Mouse (Mus musculus): ENCODE measurements at regions not wholly inside any gene's neighbourhood (a gene's known extent, or its start where the extent isn't known, plus 50 kb on each side); places are given as distances from the start of the nearest gene placed in this dataset.

DNA sequence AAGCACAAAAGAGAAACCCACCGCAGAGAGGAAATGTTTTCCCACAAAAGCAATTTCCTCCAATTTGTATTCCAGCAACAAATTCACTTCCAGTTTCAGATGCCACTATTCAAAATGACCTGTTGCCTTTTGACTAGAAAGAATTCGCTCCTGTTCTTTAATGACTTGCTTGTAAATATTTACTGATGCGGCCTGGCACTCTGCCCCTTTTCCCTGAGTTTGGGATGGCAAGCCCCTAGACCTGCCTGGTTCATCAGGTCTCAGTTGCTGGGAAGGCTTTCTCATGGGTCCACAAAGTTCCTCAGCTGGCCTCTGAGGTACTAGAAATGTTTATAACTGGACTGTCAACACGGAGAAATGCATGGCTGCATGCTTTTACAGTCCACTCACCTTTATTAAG, 161.7 kb upstream of the Phactr1 start:
- no peak for ATAC-seq (ENCODE audit: low TSS enrichment)

DNA sequence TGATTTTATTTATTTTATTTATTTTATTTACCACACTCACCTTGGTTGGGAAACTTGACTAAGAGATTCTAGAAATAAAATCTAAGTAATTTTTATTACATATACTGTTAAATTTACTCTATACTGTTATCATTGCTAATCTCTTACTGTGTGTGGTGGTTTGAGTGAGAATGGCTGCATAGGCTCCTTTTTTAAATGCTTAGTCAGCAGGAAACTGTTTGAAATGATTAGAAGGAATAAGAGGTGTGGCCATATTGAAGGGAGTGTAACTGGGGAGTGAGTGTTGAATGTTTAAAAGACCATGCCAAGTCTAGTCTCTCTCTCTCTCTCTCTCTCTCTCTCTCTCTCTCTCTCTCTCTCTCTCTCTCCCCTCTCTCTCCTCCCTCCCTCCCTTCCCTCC, 157.9 kb upstream of the Phactr1 start:
- ATAC-seq (ENCODE audit: low TSS enrichment) = no peak

DNA sequence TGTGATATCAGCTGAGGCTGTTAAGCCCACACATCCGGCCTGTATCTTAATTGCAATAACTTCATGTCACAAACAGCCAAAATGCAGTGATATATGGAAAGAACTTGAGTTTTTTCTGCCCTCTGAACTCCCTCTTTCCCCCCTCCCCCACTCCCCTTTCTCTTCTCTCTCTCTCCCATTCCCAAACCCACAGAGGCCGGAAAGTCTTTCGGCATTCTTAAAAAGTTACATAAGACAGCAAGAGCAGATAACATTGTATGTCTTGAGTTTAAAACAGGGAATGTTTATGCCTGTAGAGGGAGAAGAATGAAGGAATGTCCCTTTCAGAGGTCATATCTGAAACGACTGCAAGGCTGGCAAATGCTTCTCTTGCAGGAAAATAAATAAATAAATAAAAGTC, 154.3 kb upstream of the Phactr1 start:
- ATAC-seq (ENCODE audit: low TSS enrichment) = no peak

DNA sequence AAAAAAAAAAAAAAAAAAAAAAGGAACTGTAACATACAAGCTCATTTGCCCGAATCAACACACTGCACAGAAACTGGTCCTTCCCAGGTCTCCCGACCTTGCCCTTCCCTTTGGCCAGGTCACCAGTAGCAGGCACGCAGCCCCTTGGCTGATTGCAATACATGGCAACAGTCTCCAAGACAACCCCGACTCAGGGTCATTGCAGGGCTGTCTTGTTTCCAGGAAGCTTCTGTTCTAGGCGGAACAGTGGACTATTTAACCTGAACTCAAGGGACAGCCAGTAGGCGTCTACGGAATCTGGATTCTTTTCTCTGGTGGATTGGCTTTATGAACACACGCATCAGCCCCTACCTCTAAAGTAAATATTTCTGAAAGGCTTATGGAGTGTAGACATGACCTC, 153.5 kb upstream of the Phactr1 start:
- ATAC-seq (ENCODE audit: low TSS enrichment) = no peak; the same call in 1 of the 2 replicates

DNA sequence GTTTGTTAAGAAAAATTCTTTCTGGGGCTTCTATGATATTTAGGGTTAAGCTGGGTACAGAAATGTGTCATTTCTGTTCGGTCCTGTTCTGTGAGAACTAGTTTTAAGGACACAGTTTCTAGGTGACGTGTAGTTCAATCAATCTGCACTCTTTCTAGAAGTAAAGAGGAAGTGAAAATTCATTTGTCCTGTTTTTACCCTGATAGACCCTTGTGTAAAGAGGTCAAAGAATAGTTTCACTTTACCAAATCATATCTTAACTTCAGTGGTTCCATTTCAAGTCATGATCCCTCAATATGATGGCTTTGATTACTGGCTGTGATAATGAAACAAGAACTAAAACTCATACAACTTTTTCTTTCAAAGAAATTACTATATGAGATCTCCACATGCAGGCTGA, 152.3 kb upstream of the Phactr1 start:
- no peak for ATAC-seq (ENCODE audit: low TSS enrichment)

DNA sequence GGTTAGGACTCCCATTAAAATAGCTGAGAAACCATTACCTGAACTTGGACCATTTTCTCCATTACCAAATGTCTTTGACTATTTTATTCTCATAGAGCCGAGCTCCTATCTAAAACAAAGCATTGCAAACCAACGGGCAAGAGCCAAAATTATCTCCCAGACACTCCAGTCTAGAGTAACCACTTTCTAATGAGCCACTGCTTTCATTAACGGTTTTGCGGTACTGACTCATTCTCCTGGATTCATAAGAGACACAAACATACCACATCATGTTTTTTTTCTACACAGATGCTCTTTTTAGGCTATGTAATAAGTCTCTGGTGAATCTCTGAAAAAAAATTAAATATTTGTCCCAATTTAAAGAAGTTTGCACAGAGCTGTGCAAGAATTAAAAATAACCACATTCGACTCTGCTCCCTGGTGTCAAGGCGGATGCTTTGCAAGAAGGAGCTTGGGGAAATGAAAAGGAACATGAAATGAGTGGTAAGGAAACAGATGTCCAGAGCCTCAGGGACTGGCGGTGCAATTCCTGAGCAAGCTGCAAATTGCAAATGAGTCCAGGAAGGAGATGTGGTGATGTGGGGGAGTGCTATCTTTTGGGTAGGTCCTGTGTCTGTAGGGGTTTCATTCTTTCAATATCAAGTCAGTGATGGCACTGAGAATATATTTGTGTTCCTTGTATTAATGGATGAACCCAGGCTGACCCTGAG, 143.8 kb upstream of the Phactr1 start:
- ATAC-seq (ENCODE audit: low TSS enrichment) = peak; percentile 99

DNA sequence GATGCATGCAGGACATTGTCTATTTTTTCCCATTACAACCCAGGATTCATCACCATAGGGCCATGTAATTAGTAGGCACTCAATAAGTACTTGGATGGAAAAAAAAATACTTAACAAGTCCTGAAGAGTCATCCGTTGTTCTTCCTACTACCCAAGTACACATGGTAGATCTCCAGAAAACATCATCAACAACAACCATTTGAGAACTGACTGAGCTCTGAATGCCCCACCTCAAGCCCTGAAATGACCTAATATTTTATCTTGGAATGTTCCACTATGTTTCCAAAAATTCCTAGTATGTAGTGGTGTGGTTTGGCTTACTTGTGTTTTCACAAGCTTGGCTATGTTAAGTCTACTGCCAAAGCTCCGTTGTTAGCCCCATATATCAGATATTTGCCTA, 142.4 kb upstream of the Phactr1 start:
- ATAC-seq (ENCODE audit: low TSS enrichment) = no peak

DNA sequence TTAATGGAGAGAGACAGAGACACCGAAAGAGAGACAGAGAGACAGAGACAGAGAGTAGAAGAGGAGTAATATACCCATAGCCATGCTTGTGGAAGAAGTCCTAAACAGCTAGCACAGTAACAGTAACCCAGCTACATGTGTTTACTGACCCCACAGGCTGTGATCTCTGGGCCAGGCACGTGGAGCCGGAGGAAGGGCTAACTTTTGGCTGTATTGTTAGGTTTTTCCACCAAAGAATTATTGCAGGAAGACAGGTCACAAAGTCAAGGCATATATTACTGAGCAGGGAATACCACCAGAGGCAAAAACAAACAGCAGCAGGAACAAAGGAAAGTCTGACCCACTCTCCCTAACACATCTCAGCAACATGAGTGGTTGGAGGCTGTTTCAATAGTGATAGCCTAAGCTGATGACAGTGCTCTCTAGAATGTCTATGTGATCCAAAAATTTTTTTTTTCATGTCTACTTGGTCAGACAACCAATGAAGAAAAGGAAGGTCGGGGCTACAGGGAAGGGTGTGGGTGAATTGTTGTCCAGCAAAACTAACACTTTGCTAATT, 135.8 kb upstream of the Phactr1 start:
- ATAC-seq (ENCODE audit: low TSS enrichment) = no peak

DNA sequence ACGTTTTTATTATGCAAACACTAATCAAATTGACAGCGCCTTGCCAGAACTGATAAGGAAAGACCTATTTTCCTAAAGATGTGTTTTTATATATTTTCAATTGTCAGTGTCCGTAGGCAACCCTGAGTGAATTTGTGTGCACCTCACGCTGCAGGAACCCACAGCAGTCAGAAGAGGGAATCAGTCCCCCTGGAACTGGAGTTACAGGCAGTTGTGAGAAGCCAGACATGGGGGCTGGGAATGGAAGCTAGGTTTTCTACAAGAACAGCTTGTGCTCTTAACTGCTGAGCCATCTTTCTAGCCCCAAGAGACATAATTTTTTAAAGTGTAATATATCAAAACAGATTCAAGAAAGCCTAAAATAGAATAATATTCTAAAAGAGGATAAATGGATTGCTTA, 134.0 kb upstream of the Phactr1 start:
- peak; percentile 62; the same call in 1 of the 2 replicates for ATAC-seq (ENCODE audit: low TSS enrichment)

DNA sequence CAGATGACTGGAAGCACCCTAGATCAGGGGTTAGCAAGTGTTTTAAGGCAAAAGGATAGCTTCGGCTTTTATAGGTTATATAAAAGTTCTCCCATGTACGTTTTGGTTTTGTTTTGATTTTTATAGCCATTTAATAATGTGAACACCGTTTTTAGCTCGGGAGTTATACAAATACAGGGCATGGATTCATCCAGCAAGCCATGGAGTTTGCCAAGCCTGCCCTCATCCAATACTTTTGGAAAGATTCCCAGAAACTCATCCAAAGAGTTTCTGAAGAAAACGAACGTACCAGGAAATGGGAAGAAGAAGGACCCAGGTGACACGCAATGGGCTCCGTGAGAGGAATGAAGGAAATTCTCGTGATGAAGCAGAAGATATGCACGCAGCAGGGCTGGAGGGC, 133.6 kb upstream of the Phactr1 start:
- peak; percentile 57 for ATAC-seq (ENCODE audit: low TSS enrichment)

DNA sequence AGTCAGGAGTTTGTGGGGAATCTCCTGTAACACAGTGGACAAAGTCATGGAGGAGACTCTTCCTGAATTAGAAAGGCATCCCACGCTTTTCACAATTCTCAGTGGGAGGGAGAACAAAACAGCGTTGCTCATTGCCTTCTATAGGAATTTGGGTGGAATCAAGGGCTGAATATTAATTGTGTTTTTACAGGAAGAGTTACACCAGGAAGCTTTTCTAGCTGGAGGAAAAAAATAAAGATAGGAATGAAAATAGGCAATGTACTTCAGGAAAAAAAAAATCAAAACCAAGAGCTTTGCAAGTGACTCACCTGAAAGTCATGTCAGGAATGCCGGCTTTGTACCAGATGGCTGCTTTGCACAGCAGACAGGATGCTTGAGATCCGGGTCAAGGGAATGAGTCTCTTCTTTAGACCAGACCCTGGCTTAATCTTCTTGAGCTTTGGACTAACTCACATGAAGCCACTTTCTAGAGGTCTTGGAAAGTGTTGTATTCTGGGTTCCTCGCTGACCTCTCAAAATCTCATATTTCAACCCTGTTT, 131.3 kb upstream of the Phactr1 start:
- ATAC-seq (ENCODE audit: low TSS enrichment) = no peak

DNA sequence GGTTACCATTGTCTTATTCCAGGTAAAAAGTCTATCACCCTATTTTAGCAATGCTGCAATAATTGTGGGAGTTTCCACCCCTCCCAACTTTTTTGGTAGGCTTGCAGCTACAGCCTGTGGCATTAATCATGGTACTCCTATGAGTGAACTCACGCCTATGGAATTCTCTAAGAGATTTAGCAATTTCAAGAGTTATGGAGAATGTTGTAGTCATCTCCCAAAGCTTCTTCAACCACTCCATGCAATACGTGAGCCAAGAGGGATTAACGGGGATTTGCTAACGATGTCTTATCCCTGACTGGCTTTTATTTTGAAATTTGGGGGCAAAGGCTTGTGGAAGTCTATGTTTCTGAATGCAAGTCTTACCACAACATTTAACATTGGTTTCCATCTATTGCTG, 125.5 kb upstream of the Phactr1 start:
- ATAC-seq (ENCODE audit: low TSS enrichment) = no peak

DNA sequence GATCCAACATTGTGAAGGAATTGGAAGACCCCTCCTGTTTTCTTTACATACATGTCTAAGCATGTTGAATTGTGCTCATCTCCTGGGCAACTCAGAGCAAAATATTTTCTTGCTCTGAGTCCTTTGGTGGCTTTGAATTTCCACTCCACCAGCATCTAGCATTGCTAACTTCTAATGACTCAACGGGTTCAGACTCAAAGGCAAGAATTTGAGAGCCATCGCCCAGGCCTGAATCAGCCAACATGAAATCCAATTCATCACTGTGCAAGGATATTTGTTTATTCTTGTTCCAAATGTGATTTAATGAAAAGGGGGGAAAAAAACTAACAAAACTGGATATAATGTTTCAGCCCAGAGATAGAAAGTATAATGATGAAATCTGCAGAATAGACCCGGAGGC, 121.9 kb upstream of the Phactr1 start:
- no peak for ATAC-seq (ENCODE audit: low TSS enrichment)

DNA sequence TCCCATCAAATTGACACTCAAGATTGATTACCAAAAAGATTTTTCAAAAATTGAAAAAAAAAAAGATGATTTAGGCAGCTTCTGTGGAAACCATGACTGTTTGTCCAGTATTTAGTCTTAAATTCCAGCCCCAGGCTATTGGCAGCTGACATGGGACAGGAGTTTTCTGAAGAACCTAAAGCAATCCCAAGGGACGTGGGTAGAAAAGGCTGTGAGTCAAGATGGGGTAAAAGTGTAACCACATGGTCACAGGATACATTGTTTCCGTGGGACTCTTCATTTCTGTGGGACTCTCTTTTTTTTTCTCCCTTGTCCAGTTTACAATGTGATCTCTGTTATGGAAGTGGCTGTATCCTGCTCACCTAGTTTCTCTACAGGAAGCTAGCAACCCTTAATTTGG, 119.0 kb upstream of the Phactr1 start:
- no peak for ATAC-seq (ENCODE audit: low TSS enrichment)

DNA sequence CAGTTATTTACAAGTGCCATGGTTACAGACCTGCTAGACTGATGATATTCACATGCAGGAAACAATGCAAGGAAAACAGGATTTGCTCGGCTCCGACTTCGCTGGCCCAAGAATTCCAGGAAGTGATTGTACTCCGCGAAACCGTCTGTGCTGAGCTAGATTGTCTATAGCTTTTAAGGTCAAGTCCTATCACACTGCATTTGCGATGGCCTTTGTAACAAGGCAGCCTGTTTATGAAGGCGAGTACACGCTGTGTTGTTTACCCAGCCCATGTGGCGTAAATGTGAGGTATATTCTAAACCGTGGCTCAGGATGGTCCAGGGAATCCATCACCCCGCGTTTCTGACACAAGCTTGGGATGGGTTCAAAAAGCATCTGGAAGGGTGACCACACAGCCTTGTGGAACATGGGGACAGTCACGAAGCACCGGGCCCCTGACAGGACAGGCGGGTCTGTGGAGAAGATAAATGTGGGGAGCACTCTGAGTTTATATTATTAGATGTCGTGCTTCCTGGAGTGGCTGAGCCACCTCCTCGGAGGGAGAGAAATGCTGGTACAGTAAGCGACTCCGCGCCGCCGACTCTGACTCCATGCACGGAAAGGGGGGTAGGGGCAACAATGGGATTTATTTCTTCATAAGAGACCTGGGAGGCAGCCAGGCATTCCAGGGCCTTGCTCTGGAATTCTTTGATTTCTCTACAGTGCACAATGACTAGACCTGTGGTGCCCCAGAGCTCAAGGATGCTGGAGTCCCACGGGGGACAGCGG, 114.9 kb upstream of the Phactr1 start:
- ATAC-seq (ENCODE audit: low TSS enrichment) = no peak

DNA sequence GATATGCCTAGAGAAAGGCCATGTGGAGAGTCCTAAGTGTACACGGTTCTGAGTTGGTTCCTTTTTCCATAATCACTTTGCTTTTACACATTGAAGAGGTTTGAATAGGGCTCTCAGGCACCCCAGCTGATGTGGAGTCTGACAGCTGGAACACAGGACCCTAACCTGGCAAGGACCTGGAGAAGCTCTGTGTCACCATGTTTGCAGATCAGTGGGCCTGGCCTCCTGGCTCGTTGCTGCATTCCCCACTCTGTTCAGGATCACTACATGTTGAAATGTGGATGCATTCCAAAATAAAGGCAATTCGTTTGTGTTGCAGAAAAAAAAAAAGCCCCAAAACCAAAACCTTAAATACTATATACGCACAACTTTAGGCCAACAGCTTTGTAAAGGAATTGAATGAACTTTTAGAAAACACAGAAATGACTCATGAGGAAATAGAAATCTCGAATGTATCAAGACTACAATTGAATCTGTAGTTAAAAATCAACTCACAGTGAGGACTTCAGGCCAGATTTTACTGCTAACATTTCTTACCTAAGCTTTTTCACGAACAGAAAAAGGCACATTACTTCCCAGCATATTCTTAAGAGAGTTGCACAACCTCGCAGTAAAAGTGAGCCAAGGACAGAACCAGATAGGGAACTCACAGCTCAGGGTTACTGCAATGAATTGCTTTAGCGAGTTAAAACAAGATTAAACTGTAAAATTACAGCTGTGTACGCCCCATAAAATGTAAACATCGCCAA, 109.6 kb upstream of the Phactr1 start:
- ATAC-seq (ENCODE audit: low TSS enrichment) = no peak

DNA sequence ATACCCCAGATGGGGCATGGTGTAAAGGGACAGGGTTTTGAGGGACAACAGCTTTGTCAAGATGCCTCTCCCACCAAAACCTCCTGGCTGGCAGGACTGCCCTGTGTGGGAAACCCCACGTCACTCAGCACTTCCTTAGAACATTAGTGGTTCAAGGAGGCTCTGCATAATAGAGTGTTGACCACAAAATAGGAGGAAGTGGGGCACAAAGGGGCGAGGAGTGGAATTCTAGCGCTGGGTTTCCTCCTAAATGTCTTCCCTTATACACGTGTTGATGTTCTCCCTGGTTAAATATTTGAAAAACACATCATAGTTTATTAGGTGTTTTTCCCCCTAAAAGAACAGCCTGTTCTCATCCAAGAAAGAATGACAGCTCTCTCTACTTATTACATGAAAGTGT, 106.2 kb upstream of the Phactr1 start:
- no peak for ATAC-seq (ENCODE audit: low TSS enrichment)

DNA sequence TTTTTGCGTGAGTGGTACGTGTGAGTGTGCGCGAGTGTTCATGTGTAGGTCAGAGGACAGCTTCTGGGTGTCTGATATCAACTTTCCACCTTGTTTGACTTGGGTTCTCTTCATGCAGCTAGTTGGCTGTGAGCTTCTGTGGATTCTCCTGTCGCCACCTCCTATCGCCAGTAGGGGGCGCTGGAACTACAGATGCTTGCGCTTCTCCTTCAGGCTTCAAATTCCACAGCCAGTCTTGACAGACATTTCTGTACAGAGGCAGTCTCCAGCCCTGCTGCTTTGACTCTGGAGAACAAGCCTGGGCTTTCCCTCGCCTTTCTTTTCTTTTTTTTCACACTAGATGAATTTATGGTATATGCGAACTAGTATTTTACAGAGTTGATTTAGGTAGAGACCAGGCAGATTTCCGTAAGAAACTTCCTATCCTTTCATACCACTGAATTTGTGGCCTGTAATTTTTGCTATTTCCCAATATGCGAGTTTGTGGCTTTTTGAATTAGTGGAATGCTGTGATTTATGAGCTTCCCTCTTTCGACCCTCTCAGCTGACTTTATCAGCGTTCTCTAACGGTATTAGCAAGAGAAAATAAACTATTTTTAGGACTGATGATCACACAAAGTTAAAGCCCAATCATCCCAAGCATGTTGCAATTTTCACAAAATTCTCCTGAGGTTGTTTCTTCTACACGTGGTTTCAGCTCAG, 104.5 kb upstream of the Phactr1 start:
- ATAC-seq (ENCODE audit: low TSS enrichment) = peak; percentile 97

DNA sequence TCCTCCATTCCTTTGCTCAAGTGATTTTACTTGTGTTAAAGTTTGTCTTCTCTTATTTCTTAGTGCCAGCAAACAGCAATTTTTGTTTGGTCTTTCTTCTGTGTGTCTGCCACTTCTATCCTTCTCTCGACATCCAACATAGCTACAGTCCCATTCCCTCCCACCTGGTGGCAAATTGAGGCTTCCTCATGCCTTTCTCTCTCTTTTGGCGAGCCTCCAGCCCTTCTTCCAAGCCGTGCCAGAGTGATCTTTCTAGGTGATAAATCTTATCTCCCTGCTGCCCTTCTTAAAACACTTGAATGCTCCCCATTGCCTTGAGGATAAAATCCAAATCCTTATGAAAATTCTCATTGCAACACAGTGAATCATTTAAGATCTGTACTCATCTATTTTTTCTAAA, 101.0 kb upstream of the Phactr1 start:
- ATAC-seq (ENCODE audit: low TSS enrichment) = no peak

DNA sequence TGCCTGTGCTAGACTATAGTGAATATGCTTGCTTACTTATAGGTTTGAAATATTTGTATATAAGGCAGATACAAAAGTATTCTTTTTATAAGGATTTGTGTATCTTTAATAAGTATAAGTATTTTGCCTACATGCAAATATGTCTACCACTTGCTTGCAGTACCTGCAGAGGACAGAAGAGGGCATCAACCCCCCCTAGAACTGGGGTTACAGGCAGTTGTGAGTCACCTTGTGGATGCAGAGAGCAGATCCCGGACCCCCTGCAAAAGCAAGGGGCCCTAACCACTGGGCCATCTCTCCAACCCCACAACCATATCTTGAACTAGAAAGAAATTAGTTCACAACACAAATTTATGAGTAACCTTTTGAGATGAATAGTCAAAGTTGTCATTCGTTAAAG, 91.3 kb upstream of the Phactr1 start:
- ATAC-seq (ENCODE audit: low TSS enrichment) = no peak

DNA sequence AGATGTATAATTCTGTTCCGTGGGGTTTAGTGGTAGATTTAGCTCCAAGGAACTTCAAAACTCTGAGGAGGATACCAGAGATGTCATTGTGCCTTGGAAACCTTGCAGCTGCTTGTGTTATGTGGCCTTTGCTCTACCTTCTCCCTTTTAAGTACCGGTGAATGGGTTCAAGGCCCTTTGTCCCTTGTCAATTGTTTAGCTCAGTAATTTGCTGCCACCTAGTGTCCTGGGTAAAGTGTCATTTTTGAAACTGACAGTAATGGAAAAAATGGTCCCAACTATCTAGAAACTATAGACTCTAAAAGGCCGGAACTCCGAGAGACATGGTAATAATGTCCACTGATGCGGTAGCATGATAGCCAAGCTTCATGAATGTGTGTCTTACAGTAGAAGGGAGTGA, 90.8 kb upstream of the Phactr1 start:
- ATAC-seq (ENCODE audit: low TSS enrichment) = no peak

DNA sequence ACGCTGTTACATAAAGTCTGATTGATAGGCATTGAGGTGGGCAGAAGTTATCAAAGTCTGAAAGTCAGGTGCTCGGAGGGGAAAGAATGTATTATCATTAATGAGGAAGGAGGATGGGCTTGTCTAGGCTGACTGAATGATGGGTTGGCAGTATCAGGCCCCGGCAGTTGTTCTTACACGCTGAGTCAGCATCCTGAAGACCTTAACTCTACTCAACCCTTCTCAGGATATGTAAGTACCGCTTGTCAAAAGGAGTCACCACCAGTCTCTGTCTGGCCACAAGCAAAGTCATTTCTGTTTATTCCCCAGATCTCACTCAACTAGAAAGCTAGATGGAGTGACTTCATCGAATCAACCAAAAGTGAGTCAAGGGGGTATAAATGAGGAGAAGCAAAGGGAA, 90.0 kb upstream of the Phactr1 start:
- ATAC-seq (ENCODE audit: low TSS enrichment) = no peak

Data from frontal cortex, adult (tissue).